Mouse (Mus musculus) adrenal gland, adult (tissue): ENCODE results near the gene Mapk11.

Experiments used
- DNase-seq, 2 experiments: peaks; one replicate each; pipeline ENCODE4 v3.0.0; 2022 to 2023; ENCODE audit warnings: low spot score in 1 of 2; ENCODE audit not compliant: inconsistent age in 2 of 2

The Mapk11 gene

DNA sequence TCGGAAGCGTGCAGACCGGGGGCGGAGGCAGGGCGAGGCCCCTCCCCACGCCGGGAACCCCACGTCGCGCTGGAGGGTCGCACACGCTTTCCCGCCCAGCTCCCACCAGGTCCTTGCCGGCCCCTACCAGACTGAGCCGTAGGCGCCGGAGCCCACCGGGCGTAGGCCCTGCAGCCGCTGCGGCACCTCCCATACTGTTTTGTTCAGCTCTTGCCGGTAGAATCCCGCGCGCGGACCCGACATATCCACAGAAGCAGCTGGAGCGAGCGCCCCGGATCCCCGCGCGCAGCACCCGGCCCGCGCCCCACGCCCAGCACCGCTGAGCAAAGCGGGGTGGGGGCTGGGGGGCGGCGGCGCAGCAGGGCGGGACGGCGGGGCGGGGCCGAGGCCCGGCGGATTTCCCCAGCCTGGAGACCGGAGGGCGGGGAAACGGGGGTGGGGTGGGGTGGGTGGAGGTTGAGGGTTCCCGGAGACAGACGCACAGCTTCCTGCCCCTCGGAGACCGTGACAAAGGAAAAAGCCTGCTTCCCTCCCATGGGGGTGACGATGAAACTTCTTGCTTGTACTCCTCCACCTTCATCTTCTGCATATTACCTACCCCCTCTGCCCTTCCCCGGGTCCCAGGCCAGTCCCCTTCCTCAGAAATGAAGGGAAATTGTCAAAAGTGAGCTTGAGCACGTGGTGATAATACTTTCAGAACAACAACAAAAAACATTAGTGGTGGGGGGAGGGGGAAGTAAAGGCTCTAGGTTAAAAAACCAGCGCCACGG lies at the start of gene Mapk11:
Gene Mapk11, minus strand, starts transcription at position 358 of the 770 bp plus-strand sequence.
- peak in 1 of 2 experiments; percentile 79 for DNase-seq

DNA sequence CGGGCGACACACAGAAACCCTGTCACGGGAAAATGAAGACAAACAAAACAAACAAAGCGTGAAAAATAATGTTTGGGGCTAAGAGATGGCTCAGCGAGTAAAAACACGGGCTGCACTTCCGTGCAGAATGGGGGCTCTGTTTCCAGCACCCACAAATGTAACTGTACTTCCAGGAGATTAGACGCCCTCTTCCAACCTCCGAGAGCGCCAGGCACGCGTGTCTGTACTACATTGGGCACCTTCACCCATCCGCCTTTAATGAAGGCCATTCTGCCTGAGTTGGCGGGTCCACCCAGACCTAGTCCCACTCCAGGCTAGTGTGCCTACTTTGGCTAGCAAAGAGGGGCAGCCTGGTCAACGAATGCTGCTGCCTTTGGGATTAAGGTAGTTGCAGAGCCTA lies 47.6 kb upstream of the Mapk11 start:
- peak in 1 of 2 experiments; percentile 54 for DNase-seq

DNA sequence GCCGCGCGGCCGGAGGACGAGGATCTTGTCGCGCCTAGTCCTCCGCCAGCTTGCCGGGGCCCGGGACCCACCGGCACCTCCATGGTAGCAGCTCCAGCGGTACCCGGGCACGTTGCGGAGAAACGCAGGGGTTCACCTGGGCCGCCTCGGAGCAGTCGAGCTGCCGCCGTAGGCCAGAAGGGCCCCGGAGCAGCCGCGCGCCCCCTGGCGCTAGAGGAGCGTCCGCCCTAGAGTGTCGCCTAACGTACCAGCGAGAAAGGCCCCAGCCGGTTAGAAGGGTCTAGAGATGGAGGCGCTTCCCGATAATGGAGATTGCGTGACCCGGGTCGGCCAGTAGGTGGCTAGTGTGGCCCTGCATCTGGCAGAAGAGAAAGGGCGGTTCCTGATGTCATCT lies 46.9 kb upstream of the Mapk11 start, which contains the start of gene Dennd6b:
Gene Dennd6b, minus strand, starts transcription at position 184 of the 394 bp plus-strand sequence.
- DNase-seq = peak; percentile 97 to 99

DNA sequence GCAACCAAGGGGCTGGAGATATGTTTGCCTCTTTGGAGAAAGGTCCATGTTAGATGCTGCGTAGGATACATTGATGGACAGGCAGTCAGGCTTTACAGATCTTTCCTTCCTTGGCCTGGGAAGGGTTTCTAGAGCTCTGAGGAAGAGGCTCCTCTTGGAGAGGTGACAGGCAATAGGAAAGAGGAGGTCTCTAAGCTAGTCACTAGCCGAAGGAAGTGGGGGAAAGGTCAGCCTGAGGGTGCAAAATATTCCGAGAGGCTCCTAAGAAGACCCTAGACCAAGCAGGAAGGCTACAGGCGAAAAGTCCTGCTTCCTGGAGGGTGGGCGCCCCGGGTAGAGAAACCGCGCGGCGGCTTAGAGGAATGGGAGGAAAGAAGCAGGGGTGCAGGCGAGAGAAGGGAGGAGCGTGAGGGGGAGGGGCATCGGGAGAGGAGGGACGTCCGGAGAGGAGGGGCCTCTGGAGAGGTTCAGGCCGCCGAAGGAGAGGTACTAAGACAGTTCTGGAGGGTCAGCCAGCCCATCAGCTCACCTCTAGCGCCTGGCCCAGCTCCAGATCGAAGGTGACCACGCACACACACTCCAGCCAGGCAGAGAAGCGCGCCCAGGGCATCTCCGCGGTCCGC lies 46.4 kb upstream of the Mapk11 start:
- DNase-seq = peak; percentile 94 to 98

DNA sequence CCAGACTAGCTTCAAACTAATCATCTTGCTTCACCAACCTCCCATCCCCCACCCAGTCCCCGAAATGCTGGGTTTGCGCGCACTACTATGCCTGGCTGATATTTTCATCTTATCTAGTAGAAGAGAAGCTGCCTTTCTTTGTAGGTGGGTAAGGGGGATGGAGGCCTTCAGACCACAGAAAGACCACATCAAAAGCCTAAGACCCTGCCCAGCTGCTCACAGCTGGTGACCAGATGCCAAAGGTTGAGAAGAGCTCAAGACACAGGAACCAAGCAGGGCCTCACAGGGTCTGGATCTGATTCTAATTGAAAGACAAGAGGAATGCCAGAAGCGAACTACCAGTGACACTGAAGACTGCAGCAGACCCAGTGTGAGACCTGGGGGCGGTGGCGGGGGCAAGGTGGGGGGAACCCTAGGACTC lies 45.8 kb upstream of the Mapk11 start:
- DNase-seq = peak in 1 of 2 experiments; percentile 59

DNA sequence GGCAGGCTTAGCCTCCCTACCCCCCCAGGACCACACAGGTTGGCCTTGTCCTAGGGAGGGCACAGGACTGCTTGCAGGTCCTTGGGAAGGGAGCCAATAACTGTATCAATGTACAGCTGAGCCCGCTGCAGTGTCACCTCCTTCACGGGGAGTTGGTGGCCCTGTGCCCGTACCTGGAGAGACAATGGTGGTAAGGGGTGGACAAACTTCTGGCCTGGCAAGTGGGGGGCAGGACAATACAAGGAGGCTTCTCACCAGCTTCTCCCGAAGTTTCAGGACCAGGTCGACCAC lies 35.5 kb upstream of the Mapk11 start:
- DNase-seq = peak; percentile 54 to 82

DNA sequence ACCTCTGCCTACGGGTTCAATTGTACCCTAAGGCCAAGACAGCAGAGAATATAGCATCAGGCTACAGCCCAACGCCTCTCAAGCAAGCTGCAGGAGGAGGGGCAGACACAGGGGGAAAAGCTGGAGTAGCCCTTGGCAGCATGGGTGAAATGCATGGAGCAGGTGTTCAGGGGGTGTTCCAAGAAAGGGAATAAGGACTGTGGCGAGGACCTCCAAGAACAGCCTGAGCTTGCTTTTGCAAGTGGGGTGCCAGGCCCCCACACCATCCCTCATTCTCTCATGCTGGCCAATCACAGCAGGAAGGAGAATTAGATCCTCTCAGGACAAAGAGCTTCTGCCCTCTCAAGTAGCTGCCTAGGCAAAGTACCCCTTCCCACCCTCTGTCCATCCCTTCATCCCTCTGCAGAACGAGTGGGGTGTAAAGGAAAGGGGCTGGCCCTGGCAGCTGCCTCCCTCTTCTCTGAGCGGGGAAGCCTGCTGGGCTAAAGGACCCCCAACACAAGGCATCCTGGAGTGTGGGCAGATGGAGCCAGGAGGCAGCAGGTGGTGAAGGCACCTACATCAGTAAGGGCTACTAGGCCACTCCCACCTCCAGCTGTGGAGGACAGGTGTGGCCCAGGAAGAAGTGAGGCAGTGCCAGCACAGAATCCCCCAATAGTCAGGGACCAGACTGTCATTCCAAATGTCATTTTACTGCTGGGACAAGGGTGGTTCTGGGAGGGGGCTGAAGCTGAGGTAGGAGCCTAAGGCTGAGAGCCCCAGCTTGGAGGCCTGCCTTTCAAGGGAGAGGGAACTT lies 34.9 kb upstream of the Mapk11 start:
- DNase-seq = peak in 1 of 2 experiments; percentile 36

DNA sequence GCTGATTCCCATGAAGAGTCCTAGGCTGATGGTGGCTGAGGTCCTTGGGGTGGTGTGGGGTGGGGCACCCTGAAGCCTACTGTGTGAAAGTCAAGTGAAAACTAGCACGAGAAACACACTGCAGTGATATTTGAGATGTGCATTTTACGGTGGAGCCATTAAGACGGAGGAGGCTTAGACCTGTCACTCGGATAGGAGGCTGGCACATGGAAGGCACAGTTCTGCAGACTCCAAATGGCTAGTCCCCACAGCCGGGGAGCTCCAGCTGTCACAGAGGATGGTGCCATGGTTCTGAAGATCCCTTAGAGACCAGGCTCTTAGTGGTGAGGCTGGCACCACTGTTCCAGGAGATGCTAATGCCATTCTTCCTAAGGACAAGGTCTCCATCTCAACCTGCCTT lies 33.4 kb upstream of the Mapk11 start:
- DNase-seq = no peak

DNA sequence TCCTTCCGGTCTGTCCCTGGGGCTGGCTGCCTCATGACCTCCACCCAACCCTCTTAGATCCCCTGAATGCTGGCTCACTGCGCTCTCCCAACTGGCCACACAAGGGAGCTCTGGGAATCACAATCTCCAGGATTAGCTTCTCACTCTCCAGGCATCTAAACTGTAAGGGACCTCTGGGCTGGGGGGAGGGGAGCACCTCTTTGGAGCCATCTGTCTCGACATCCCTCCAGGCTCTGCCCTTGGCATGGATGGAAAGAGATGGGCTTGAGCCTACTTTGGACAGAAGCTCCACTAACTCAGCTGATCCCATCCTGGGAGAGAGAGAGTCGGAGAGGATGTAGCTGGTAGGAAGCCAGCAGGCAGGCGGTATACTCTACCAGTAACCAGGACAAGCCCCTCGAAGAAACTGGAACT lies 32.9 kb upstream of the Mapk11 start:
- DNase-seq = peak; percentile 60 to 70

DNA sequence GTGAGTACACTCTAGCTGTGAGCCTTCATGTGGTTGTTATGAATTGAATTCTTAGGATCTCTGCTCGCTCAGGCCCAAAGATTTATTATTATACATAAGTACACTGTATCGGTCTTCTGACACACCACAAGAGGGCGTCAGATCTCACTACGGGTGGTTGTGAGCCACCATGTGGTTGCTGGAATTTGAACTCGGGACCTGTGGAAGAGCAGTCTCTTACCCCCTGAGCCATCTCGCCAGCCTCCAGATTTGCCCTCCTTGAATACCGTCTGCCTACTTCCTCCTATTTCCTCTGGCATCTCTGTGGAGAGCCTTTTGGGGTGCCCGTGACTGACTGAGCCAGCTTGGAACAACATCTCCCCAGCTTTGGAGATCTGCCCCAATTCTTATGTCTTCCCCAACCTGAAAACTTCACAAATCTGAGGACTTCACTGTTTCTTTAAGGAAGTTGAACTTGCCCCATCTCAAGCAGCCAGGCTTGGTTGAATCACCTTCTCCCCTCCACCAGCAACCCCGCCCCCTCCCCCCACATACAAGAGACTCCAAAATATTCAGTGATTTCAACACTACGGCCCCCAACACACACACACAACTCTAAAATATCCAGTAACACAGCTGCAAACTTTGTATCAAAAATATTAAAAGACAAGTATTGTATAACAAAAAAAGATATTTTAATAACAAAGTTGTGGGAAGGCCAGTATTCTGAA lies 32.3 kb upstream of the Mapk11 start:
- DNase-seq = peak; percentile 11 to 59

DNA sequence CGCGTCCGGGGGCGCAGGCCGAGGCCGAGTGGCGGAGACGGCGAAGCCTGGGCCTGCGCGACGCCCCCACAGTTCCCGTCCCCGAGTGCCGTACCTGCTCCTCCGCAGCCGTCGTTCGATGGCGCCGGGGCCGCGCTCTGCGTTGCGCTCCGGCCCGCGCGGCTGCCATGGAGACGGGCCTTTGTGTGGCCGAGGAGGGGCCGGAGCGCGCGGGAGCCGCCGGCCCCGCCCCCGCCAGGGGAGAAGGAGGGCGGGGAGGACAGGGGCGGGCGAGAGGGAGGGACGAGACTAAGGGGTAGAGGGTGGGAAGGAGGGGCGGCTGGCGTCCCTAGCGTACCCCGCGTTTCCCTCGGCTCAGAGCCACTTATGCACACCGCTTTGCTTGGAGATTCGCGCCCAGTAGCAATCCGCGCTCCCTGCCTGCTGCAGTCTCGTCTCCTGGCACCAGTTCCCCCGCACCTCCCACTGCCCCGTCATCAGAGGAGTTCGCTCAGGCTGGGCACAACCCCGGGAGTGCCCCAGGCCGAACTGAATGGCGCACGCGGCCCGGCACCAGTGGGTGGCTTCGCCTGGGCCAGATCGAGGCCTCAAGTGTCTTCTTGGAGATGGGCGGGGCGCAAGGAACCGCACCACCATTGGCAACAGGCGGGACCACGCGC lies 31.3 kb upstream of the Mapk11 start, which contains the start of gene Plxnb2:
Gene Plxnb2, minus strand, starts transcription at position 218 of the 659 bp plus-strand sequence.
- DNase-seq = peak; percentile 90 to 96

DNA sequence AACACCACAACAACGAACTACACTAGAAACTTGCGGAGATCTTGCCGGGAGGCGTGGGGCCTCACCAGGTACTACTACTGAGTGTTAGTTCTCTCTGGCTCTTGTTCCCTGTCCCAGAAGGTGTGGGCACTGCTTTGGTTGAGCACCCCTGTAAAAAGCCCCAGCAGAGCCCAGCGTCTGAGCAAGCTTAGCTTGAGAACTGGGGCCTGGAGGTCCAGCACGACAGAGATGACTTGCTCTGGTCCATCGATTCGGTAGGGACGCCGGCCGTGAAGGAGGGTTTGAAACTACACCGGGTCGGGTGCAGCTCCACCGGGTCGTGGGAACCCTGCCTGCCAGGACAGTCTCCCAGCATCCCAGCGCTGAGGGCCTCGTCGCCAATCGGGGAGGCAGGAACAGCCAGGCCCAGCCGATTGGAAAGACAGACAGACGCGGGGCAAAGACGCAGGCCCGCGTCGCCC lies 30.7 kb upstream of the Mapk11 start:
- peak in 1 of 2 experiments; percentile 88 for DNase-seq

DNA sequence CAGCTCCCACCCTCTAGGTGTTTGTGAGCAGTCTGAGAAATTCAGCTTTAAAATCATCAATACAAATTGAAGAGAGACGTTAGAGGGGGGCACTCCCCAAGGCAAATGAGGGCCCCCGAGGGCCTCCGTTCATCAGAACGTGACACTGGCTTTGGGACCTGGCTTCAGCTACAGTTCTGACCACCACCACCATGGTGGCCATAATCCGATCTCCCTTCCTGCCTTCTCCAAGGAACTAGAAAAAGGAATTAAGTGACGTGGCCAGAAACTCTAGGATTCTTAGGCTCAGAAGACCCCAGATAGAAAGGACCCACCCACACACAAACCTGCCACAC lies 30.2 kb upstream of the Mapk11 start:
- no peak for DNase-seq

DNA sequence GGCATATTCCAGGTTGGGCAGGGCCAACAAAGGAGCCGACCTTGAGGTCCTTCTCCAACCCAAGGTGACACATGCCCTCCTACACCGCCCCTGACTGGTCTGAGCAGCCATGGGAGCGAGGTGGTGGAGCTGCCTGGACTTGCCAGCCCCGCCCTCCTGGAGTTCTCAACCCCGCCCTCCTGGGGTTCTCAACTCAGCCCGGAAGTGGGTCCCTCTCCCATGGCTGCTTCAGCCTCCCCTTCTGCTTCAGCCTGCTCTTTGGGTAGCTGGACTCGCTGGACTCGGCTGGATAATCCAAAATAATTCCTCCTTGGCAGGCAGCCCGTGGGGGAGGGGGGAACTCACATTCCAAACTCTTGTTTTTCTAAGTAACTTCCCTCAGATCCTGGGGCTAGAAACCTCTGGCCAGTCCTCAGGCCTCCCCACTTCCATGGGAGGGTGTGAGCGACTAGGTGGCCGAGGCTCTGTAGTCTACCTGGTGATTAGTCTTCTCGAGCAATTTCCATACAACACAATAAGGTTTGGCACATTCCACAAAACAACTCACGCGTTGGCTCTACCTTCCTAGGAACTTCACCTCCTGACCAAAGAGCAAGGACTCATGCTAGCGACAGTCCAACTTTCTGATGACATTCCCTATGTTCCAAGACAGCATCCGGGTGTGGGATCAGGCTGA lies 29.7 kb upstream of the Mapk11 start:
- peak; percentile 91 to 95 for DNase-seq

DNA sequence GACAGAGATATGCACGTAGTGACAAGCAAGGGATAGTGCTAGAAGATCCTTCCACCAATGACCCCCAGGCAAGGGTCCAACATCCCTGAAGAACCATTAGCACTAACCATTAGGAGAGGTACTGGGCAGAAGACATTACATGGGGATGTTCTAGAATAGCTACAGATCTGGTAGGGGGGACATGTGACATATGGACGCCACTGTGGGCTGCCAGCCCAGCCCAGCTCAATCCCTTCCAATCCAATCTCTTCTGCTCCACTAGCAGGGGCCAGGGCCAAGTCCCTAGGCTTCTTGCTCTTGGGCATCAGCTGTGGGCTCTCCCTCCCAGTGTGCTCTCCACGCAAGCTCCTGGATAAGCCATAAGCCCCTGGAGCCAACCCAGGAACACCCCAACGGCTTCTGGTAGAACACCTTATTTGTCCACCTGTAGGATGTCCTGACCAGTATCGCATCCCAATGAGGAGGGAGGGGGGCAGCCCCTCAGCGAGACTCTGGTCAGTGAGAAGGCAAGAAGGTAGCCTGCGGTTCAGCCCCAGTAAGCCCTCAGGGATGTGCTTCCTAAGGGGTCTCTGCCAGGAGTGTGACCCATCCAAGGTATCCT lies 28.9 kb upstream of the Mapk11 start:
- DNase-seq = peak in 1 of 2 experiments; percentile 49

DNA sequence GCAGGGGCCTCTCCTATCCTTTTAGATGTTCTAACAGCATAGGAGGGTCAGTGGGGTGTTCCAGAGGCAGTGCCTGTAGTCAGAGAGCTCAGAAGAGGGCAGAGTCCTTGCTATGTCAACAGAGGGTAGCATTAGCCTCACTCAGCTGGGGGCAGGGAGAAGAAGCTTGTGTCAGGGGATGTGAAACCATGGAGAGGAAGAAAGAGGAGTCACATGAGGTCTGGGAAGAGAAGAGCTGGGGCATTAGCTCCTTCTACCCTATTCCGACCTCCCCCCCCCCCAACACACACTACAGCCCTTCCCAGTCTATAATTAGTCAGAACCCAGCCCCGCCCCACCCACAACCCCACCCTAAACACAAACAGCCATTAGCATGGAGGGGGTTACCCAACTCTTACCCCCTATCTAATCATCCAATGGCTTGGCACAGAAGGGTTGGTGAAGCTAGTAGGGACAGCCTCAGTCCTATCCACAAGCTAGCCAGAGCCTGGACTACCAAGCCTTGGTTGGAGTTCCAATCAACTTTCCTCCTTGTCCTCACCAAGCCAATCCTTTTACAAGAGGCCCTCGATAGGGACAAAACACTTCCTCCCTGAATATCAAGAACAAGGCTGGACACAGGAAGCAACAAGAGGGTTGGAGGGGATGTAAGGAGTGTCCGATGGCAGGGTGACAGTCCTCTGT lies 28.3 kb upstream of the Mapk11 start:
- peak in 1 of 2 experiments; percentile 64 for DNase-seq

DNA sequence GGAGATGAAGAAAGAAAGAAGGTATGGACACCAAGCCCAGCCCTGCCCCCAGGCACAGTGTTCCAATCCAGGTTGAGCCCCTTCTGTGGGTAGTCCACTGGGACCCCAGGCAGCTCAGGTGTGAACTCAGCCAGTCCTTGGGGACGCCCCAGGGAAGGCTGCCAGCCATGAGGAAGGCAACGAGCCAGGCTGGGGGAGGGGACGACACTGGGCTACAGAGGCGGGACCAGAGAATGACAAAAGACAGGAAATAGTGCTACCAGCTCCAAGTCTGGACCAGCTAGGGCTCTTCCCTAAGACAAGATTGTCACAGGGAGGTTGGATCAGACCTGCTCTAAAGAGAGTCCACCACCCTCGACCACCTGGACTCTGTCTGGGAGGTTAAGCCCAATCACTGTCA lies 27.7 kb upstream of the Mapk11 start:
- peak; percentile 90 to 98 for DNase-seq

DNA sequence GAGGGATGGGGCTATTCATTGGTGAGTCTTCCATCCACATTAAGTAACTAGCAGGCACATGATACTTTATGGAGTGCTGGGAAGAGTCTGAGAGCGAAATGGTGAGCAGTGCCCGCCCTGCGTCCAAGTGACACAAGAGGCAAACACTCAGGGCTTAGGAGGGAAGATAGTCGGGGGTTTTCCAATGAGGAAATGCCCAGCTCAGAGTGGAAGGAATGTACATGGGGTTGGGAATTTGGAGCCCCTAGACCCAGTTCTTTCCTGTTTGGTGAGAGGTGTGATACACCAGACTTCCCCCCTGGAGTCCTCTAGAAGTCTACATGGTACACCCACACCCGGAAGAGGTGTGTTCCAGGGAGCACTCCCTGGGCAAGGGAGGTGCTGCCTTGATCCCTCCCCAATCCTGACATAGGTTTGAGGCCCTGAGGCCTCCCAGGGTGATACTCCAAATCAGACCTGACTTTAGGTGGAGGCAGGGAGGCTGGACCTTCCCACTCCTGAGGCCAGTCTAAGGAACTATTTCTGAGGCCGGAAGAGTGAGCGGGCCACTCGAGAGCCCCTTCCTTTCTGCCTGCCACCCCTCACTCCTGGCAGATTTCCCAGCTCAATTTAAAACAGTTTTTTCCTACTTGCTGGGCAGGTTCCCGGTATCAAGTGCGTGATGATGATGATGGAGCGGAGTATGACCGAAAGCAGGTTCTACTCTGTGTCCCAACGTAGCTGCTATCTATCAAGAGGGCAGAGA lies 26.2 kb upstream of the Mapk11 start:
- peak in 1 of 2 experiments; percentile 25 for DNase-seq
